Mouse (Mus musculus) liver, adult (tissue): ENCODE results near the gene Pabpn1l.

Experiments used
- GATA4 ChIP-seq: IDR thresholded peaks from 2 replicates; pipeline ENCODE4 v1.6.1; 2014; ENCODE audit warnings: mild to moderate bottlenecking, low read length; ENCODE audit not compliant: insufficient replicate concordance

The Pabpn1l gene

GRCm38 (mm10) chr8:122605367-122605766, 17.2 kb downstream of the Pabpn1l start:
- no peak for TF ChIP-seq GATA4

- no peak for TF ChIP-seq GATA4
Measured at GRCm38 (mm10) chr8:122604640-122605039, 17.9 kb downstream of the Pabpn1l start.

GRCm38 (mm10) chr8:122600666-122601065, 21.9 kb downstream of the Pabpn1l start:
- no peak for TF ChIP-seq GATA4

DNA sequence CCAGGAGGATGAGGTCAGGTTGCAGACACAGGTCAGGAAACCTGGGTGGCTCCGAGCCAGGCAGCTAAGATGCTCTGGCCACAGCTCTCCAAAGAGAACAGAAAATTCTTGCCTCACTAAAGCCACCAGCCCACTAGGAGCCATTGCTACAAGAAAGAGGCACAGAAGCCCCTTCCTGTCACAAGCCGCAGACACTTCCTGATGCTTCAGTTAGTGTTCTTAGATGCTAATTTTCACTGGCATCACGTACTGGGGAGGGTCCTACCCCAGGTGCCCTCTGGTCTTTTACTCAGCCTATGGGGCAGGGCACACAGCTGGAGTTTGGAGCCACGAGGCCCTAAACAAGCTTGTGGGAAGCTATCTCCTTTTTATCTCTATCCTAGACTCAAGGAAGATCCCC, 26.5 kb downstream of the Pabpn1l start:
- TF ChIP-seq GATA4: no peak

- TF ChIP-seq GATA4: no peak
Measured at GRCm38 (mm10) chr8:122593783-122594507, 28.6 kb downstream of the Pabpn1l start.

- no peak for TF ChIP-seq GATA4
Measured at GRCm38 (mm10) chr8:122593240-122593639, 29.3 kb downstream of the Pabpn1l start.

GRCm38 (mm10) chr8:122586749-122587148, 35.8 kb downstream of the Pabpn1l start:
- TF ChIP-seq GATA4: no peak

DNA sequence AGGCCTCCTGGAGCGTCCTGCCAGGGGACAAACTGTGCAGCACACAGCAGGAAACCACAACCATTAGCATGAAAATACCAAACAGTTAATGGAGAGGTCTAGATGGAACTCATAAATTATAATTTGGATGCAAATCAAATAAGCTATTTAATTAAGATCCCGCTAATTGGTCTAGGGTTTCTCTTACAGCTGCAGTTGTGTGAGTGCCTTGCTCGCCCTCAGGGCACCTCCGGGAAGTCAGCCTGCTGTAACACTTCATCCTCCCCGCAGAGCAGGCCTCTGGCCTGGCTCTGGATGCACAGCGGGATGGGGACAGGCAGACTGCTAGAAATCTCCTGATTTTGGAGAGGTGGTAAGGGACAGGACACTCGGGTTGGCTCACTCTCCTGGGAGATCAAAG, 36.4 kb downstream of the Pabpn1l start:
- no peak for TF ChIP-seq GATA4

- TF ChIP-seq GATA4: no peak
Measured at GRCm38 (mm10) chr8:122585411-122585891, 37.1 kb downstream of the Pabpn1l start.

DNA sequence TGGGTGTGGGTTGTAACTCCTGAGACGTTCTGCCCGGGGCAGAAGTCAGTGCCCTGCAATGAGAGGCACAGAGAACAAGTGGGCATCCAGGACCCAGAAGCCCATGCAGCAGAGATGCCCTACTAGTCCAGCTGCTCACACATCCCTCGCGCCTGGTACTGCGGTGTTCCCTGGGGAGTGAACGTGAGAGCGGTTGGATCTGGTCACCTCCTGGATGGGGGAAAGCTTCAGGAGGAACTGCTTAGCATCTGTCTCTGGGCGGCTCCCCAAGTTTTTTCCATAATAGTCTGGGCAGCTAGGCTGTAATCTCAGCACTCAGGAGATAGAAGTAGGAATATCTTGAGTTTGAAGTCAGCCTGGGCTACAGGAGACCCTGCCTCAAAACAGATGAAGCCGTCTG, 37.6 kb downstream of the Pabpn1l start:
- no peak for TF ChIP-seq GATA4

DNA sequence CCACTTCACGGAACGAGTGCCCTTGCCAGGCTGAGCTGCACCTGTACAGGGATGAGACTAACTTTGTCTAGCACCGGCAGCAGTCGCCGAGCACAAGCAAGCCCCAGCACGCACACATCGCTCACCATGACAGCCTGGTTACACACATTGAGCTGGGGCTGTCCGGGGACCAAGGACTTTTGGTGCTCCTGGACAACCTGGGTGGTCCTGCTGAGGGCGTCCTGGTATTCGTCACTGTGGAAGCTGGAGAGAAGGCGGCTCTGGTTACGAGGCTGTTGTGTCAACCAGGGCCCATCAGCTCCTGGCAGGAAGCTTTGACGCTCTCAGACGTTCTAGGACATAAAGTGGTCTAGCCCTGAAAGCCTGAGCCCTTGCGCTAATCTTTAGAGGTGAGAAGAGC, 41.6 kb downstream of the Pabpn1l start:
- TF ChIP-seq GATA4: no peak

DNA sequence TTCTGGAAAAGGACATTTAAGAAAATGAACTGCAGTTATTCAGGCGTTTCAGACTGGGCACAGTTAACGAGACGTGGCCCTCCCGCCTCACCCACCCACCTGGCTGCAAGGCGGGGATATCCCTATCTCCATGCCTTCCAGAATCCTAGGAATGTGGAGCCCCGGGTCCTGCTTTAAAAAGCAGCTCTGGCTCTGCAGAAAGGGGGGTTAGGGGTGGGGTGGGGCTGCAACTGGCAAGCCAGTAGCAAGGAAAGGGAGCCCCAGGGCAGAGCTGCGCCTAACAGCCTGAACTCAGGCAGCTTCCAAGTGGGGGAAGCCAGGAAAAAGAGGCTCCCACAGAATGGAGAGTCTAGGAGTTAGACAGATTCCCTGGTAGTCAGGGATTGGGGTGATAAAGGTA, 43.3 kb downstream of the Pabpn1l start:
- TF ChIP-seq GATA4: no peak

DNA sequence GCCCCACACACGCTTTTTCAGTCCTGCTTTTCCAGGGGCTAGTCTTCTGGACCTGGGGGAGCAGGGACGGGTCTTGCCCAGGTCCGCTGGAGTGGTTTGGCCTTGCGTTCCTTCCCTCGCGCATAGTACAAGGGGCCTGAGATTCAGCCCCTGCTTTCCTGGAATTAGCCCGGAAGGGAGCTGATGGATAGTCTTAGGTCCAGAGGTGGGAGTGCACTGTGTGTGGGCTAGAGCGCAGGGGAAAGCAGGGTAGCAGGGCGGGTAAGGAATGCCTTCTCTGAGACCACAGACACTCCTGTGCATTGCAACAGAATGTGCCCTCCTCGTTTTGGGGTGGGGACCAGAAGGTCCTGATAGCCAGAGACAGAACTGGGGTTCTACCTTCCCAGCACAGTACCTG, 45.4 kb downstream of the Pabpn1l start:
- TF ChIP-seq GATA4: no peak

DNA sequence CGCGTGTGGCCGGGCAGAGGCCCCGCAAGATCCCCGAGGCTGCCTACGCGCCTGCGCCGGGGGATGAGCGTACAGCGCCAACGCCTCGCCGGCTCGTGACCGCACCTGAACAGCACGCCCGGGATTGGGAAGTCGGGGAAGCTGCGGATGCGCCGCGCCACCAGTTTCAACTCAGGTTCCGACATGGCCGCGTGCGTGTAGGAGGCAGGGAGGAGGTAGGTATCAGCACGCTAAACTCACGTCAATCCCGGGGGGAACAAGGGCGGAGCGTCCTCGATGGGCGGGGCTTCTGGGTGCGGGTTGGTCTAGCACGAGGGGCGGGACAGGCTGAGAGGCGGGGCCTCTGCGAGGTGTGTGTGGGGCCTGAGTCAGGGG, 45.9 kb downstream of the Pabpn1l start, which contains the start of gene Aprt:
Aprt (minus strand) TSS at position 262 of the 375 bp plus-strand sequence.
- TF ChIP-seq GATA4: no peak

GRCm38 (mm10) chr8:122575735-122576647, 46.5 kb downstream of the Pabpn1l start:
- no peak for TF ChIP-seq GATA4

DNA sequence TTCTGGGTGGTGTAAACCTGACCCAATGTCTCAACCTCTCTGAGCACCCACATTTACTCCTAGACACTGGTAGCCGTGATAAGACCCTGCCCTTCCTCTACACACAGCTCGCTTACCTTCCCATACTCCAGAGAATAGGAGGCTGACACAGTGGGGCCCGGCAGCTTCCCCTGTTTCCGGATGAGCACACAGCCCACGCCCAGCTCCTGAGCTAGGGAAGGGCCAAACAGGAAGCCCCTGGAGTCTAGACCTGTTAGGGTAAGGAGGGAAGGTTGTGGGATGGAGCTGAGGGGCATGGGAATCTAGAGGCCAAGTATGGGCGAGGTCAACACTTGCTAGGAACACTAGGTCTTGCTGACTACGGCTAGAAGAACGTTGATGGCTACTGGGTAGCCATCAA, 47.3 kb downstream of the Pabpn1l start:
- no peak for TF ChIP-seq GATA4

DNA sequence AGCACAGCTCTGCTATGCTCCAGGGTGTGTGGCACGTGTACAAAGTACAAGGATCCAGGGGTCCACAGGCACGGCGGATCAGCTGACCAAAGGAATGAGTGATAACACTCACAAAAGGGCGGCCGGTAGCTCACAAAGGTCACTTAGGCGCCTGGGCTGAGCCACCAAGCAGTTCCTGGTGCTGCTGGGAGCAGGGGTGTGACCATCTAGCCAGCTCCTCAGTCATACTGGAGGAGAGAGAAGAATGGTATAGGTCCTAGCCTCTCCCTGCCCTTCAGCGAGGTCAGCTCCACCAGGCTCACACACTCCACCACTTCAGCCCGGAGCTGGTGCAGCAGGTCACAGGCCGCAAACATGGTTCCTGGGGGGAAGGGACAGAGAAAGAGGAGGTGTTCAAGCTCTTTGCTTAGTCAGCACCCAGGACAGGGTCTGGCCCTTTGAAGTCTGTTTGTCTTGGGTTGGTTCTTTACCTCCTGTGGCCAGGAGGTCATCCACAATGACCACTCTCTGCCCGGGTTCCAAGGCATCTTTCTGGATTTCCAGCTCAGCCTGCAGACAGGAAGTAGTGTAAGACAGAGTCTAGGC, 47.8 kb downstream of the Pabpn1l start:
- no peak for TF ChIP-seq GATA4
